Mouse (Mus musculus): ENCODE measurements around the gene Olfr854. TPM values are rescaled to one million over a fixed set of nuclear protein-coding genes. Genes with fewer than 3 reads are reported as not detected.

The Olfr854 gene
- total RNA-seq (2021) = not detected
- long read RNA-seq, experiment 1 = 0 reads
- long read RNA-seq, experiment 2 = 0 reads

GRCm38 (mm10) chr9:19567282-19567681, at the start of gene Olfr854:
Gene Olfr854, minus strand, starts transcription at chr9:19567382.
- DNase-seq (ENCODE audit: low spot score) = no peak

GRCm38 (mm10) chr9:19582317-19582716, 15.1 kb upstream of the Olfr854 start, which contains the start of gene Olfr855:
Gene Olfr855, plus strand, starts transcription at chr9:19582617.
- DNase-seq (ENCODE audit: low spot score) = no peak

- no peak for DNase-seq (ENCODE audit: low spot score)
Observed at GRCm38 (mm10) chr9:19540976-19541375, 26.2 kb downstream of the Olfr854 start, which contains the start of gene Olfr853. Gene Olfr853, minus strand, starts transcription at chr9:19541076.

Other genes starting within 250 kb of the Olfr854 start
- not detected for gene Olfr845, start 230.9 kb downstream of the Olfr854 start, total RNA-seq (2021)
- gene Olfr846, start 203.4 kb downstream of the Olfr854 start, total RNA-seq (2021) = not detected
- gene Olfr847, start 188.7 kb downstream of the Olfr854 start, total RNA-seq (2021) = not detected
- gene Olfr849, start 127.1 kb downstream of the Olfr854 start, total RNA-seq (2021) = not detected
- not detected for gene Olfr850, start 89.1 kb downstream of the Olfr854 start, total RNA-seq (2021)
- gene Olfr851, start 74.1 kb downstream of the Olfr854 start, total RNA-seq (2021) = not detected
- not detected for gene Olfr853, start 26.3 kb downstream of the Olfr854 start, total RNA-seq (2021)
- gene Olfr855, start 15.2 kb upstream of the Olfr854 start, total RNA-seq (2021) = not detected
- gene Zfp317, start 54.7 kb upstream of the Olfr854 start, total RNA-seq (2021) = 10 to 100 TPM; 14.3 to 15.2 TPM
- not detected for gene Olfr857, start 142.1 kb upstream of the Olfr854 start, total RNA-seq (2021)
- not detected for gene Olfr58, start 212.9 kb upstream of the Olfr854 start, total RNA-seq (2021)
- gene Olfr859, start 237.5 kb upstream of the Olfr854 start, total RNA-seq (2021) = not detected